Mouse (Mus musculus) heart, embryonic 10.5 days (tissue): ENCODE data around the gene Pcbp1. TPM values are rescaled to one million over a fixed set of nuclear protein-coding genes. Genes with fewer than 3 reads are reported as not detected.
"Not testable (repeated sequence)": the region's sequence is repeated elsewhere in the genome, so short reads cannot be mapped to it uniquely, and the experiment has no call there.

Source experiments
- DNase-seq: peaks from one replicate; pipeline ENCODE4 v3.0.0-alpha.2; 2017; ENCODE audit warnings: low spot score
- H3K27ac ChIP-seq: fragments of 300-500 bp; sonication (generic); 2 replicates; pipeline ENCODE4 v1.5.1; 2016; ENCODE audit warnings: mild to moderate bottlenecking
- H3K27me3 ChIP-seq: fragments of 300-500 bp; sonication (generic); 2 replicates; pipeline ENCODE4 v1.6.1; 2016; ENCODE audit warnings: mild to moderate bottlenecking; ENCODE audit not compliant: poor library complexity, insufficient read depth, severe bottlenecking
- H3K36me3 ChIP-seq: fragments of 300-500 bp; sonication (generic); 2 replicates; pipeline ENCODE4 v1.6.1; 2016; ENCODE audit warnings: mild to moderate bottlenecking, moderate library complexity
- H3K4me1 ChIP-seq: fragments of 300-500 bp; sonication (generic); 2 replicates; pipeline ENCODE4 v1.6.1; 2016; ENCODE audit warnings: mild to moderate bottlenecking
- H3K4me3 ChIP-seq: fragments of 300-500 bp; sonication (generic); 2 replicates; pipeline ENCODE4 v1.5.1; 2016; ENCODE audit warnings: mild to moderate bottlenecking, moderate library complexity
- H3K9me3 ChIP-seq: fragments of 300-500 bp; sonication (generic); 2 replicates; pipeline ENCODE4 v1.6.1; 2016; ENCODE audit warnings: mild to moderate bottlenecking, moderate library complexity
- whole genome bisulfite sequencing: fragments of 180-500 bp; shearing (Covaris S2); methylation state at CpG from one replicate; pipeline ENCODE4 v1.1.7; 2016; 5-methylcytosine and 5-hydroxymethylcytosine counted together
- polyA plus RNA-seq: library from polyadenylated mRNA; unstranded; fragments of >200 nt; fragmentation: Nextera tagmentation; extraction: Ambion mirVana; gene quantifications from 2 replicates; pipeline ENCODE4 v1.2.1, GENCODE M21; 2016

Gene Pcbp1
- polyA plus RNA-seq = 411 and 428 TPM in 2 replicates

DNA sequence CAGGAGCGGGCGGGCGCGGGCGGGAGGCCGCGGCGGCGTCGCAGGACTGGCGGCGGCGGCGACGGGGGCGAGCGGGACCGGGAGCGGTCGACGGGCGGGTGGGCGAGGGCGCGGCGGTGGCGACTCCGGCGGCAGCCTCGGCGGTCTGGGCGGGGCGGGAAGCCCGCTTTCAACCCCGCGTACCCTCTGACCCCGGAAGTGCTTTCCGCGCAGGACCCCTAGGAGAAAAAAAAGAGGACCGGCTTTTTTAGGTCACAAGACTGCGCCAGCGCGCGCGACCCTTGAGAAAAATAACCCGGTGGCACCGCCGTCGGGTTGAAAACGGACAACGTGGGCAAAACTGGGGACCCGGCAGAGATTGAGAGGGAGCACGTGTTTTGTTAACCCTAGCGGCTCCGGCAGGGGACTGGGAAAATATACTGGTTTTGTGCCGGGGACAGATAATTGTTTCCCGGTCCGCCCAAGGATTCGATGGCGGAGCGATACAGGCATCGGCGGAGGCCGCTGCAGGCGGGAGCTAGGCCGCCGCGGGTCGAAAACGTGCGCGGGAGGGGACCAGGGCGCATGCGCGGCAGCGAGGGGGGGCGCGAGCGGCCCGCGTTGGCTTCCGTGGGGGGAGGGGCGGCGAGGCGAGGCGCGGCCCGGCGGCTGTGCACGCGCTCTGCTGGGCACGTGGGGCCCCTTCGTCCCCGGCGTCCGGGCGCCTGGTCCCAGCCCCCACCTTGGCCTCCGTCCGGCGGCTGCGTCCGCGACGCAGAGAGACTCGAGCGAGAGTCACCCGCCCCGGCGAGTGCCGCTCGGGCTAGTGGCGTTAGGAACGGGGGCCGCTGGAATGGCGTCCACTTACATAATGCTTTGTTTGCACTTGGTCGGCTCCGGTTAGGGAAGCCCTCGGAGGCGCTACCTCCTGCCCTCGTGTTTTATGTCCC, at the start of gene Pcbp1:
Pcbp1 (minus strand) TSS at position 290 of the 929 bp plus-strand sequence.
- WGBS = under 1% methylated on average over 102 of the region's 120 CpGs
- no peaks in the 10 kb centered on the region for H3K9me3 ChIP-seq
- H3K4me1 ChIP-seq = peaks cover 25% of the 10 kb centered on the region
- peak within 1 kb of the TSS; percentile 99 for H3K27ac ChIP-seq
- peak within 1 kb of the TSS; percentile 88 for H3K4me3 ChIP-seq
- H3K36me3 ChIP-seq = peaks cover 36% of the 10 kb centered on the region
- no peaks in the 10 kb centered on the region for H3K27me3 ChIP-seq
- DNase-seq = peak; percentile 95

DNA sequence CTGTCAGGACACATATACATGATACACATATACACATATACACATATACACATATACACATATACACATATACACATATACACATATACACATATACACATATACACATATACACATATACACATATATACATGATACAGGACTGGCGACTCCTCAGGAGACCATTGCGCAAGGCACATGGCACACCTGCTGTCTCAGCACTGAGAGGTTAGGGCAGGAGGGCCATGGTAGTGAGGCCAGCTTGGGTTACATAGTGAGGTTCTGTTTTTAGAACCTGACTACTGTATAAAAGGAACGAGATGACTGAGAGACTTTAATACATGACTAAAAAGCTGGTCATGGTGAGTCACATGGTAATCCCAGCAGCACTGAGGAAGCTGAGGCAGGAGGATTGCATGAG, 48.4 kb upstream of the Pcbp1 start:
- no peaks in the 10 kb centered on the region for H3K9me3 ChIP-seq
- no peak overlapping the region for H3K27ac ChIP-seq
- no peaks in the 10 kb centered on the region for H3K36me3 ChIP-seq
- DNase-seq = no peak
- H3K4me1 ChIP-seq = peaks cover 29% of the 10 kb centered on the region
- H3K27me3 ChIP-seq = no peaks in the 10 kb centered on the region
- 87% methylated on average over 3 of the region's 3 CpGs for WGBS
- no peak overlapping the region for H3K4me3 ChIP-seq

- Histone ChIP-seq H3K27ac (peak overlapping the region; percentile 44; the same call in 1 of the 2 replicates), H3K36me3 (peaks cover 3% of the 10 kb centered on the region; the same call in 1 of the 2 replicates), H3K9me3 (no peaks in the 10 kb centered on the region), H3K27me3 (no peaks in the 10 kb centered on the region), H3K4me3 (no peak overlapping the region), H3K4me1 (peaks cover 28% of the 10 kb centered on the region)
- DNase-seq = no peak
- 49% methylated on average over 9 of the region's 9 CpGs for WGBS
These were observed 44.7 kb upstream of the Pcbp1 start for GRCm38 (mm10) chr6:86570830-86571229.

DNA sequence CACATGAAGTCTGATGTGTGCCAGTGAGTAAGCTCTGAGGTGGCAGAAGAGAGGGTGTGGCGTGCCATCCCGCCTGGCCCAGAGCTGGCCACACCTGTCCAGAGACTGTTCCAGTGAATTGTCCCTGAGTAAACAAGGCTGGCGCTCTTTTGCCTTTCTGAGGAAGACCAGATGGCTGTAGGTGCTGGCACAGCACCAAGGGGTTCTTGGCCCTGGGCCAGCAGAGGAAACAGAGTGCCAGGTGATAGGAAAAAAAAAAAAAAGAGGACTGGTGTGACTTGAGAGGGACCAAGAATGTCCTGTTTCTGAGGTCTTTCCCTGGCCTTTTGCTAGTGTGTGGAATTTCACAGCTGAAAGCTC, 43.3 kb upstream of the Pcbp1 start:
- DNase-seq = no peak
- Histone ChIP-seq H3K9me3 (no peaks in the 10 kb centered on the region), H3K4me1 (peaks cover 28% of the 10 kb centered on the region), H3K27me3 (no peaks in the 10 kb centered on the region), H3K27ac (no peak overlapping the region), H3K4me3 (no peak overlapping the region), H3K36me3 (peaks cover 9% of the 10 kb centered on the region)
- 76% methylated on average over 3 of the region's 3 CpGs for WGBS

DNA sequence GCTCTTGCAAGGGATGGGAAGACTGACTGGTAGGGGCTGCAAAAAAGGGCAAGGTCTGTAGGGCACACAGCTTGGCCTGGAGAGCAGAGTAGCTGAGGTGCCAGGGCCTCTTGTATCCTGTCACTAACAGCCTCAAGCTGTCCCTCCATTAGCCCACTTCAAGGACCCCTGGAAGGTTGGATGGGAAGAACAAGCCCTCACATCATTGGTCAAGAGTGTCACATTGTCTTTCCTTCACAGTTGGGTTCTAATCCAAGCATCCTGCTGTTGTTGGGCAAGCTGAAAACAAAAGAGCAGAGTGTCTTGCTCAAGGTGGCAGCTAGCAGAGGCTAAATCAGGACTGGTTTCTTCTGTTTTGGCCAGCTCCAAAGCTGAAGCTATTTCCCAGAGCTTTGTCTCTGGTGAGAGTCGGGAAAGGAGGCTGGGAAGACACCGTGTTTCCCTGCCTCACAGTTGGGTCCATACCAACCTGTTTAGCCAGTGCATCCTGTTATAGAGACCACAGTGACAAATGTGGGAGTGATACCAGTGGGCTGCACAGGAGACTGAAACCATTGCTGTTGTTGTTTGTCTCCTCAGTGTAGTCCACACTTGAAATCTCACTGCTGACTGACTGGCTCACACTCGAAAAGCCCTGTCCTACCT, 42.8 kb upstream of the Pcbp1 start:
- Histone ChIP-seq H3K36me3 (peaks cover 12% of the 10 kb centered on the region), H3K27me3 (no peaks in the 10 kb centered on the region), H3K27ac (peak overlapping the region; percentile 30; the same call in 1 of the 2 replicates), H3K4me1 (peaks cover 28% of the 10 kb centered on the region), H3K9me3 (no peaks in the 10 kb centered on the region), H3K4me3 (no peak overlapping the region)
- WGBS = 55% methylated on average over 3 of the region's 3 CpGs
- no peak for DNase-seq

DNA sequence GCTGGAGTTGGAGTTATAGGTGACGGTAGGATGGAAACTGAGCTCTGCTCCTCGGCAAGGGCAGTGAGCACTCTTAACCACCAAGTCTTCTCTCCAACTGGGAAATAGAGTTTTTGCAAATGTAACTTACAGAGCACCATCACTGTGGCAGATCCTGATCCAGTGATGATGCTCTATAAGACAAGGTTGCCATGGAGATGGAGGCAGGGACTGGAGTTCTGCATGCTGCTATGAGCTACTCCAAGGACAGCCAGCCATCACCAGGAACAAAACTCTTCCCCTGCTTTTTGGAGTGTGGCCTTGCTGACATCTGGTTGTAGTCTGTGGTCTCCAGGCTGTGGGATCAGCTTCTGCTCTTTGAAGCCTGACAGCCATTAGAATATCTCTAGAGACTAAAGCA, 39.7 kb upstream of the Pcbp1 start:
- peaks cover 20% of the 10 kb centered on the region for H3K4me1 ChIP-seq
- no peaks in the 10 kb centered on the region for H3K9me3 ChIP-seq
- H3K4me3 ChIP-seq = no peak overlapping the region
- DNase-seq = no peak
- H3K27me3 ChIP-seq = no peaks in the 10 kb centered on the region
- whole genome bisulfite sequencing = 94% methylated on average over 2 of the region's 2 CpGs
- no peak overlapping the region for H3K27ac ChIP-seq
- H3K36me3 ChIP-seq = peaks cover 26% of the 10 kb centered on the region

- peaks cover 32% of the 10 kb centered on the region for H3K36me3 ChIP-seq
- 88% methylated on average over 1 of the region's 1 CpGs for WGBS
- H3K27me3 ChIP-seq, H3K4me1 ChIP-seq, H3K4me3 ChIP-seq, H3K9me3 ChIP-seq, DNase-seq, H3K27ac ChIP-seq: not testable (repeated sequence)
These were observed 31.1 kb upstream of the Pcbp1 start for GRCm38 (mm10) chr6:86557182-86557581.

- no peaks in the 10 kb centered on the region for H3K4me1 ChIP-seq
- H3K36me3 ChIP-seq = peaks cover 35% of the 10 kb centered on the region
- no peaks in the 10 kb centered on the region for H3K27me3 ChIP-seq
- 90% methylated on average over 3 of the region's 3 CpGs for WGBS
- H3K9me3 ChIP-seq = no peaks in the 10 kb centered on the region
- no peak overlapping the region for H3K27ac ChIP-seq
- DNase-seq = no peak
- no peak overlapping the region for H3K4me3 ChIP-seq
These were observed 30.4 kb upstream of the Pcbp1 start for GRCm38 (mm10) chr6:86556345-86557058.

- Histone ChIP-seq H3K9me3 (no peaks in the 10 kb centered on the region), H3K36me3 (peaks cover 58% of the 10 kb centered on the region), H3K4me1 (peaks cover 4% of the 10 kb centered on the region; the same call in 1 of the 2 replicates), H3K27me3 (no peaks in the 10 kb centered on the region), H3K27ac (no peak overlapping the region), H3K4me3 (no peak overlapping the region)
- no peak for DNase-seq
- WGBS = 67% methylated on average over 1 of the region's 1 CpGs
These were observed 24.5 kb upstream of the Pcbp1 start for GRCm38 (mm10) chr6:86550587-86550986.

DNA sequence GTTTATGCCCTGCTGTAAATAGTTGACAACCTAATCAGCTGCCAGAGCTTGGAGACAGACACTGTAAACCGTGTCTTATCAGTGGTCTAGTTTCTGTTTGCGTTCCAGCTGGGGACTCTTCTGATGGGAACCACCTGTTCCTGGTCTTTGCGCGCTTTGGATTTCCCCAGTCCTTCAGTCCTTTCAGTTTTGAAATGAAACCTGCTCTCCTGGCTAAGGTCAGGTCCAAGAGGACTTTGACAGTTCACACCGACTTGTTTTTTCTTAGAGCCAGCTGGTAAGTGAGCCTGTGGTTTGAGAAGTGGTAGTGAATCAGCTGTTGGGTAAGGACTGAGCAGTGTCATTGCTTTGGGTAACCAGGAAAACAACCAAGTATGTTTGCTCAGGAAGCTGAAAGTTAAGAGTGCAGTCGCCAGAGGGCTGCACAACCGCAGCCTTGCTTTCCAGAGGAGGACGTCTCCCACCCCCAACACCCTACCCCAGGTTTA, 21.8 kb upstream of the Pcbp1 start:
- peaks cover 4% of the 10 kb centered on the region; the same call in 1 of the 2 replicates for H3K4me1 ChIP-seq
- WGBS = 50% methylated on average over 8 of the region's 8 CpGs
- no peaks in the 10 kb centered on the region for H3K9me3 ChIP-seq
- 0 out of 2 replicates have a peak overlapping the region, but pooled peaks have one; percentile 6 for H3K27ac ChIP-seq
- no peaks in the 10 kb centered on the region for H3K27me3 ChIP-seq
- peaks cover 60% of the 10 kb centered on the region for H3K36me3 ChIP-seq
- no peak for DNase-seq
- no peak overlapping the region for H3K4me3 ChIP-seq

DNA sequence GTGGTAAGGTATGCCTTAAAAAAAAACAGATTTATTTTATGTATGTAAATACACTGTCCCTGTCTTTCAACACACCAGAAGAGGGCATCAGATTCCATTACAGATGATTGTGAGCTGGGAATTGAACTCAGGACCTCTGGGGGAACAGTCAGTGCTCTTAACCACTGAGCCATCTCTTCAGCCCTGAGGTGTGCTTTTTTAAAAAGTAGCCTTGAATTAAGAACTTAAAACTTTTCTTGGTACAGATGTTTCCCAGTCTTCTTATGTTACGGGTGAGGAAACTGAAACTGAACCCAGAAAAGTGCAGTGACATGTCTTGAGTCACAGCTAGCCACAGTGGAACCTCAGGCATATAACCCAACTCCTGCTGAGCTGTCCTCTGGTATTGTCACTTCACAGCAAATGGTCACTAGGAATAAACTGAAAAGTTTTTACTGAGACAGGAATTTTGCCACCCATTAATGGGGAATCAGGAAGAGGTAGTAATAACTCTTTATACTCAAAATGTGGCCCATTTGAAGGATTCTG, 21.2 kb upstream of the Pcbp1 start:
- H3K4me3 ChIP-seq = no peak overlapping the region
- no peak overlapping the region for H3K27ac ChIP-seq
- peaks cover 61% of the 10 kb centered on the region for H3K36me3 ChIP-seq

DNA sequence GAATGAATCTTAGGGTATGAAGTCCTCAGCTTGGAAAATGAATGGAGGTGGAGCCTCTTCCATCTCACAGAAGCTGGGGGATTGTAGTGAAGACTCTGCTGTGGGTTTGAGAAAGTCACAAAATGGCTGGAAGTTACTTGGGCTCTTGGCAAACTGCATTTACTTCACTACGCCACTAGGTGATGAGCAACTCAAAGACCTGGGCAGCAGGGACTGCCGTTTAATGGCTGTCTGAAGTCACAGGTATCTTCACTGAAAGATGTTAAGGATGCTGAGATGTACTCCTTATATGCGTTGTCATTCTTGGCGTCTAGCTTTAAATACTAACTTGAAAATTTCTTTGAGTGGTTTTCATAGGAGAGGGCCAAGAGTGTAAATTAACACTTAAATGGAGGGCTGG, 19.1 kb upstream of the Pcbp1 start:
- H3K9me3 ChIP-seq = no peaks in the 10 kb centered on the region
- H3K27ac ChIP-seq = no peak overlapping the region
- peaks cover 4% of the 10 kb centered on the region; the same call in 1 of the 2 replicates for H3K4me1 ChIP-seq
- no peaks in the 10 kb centered on the region for H3K27me3 ChIP-seq
- no peak overlapping the region for H3K4me3 ChIP-seq
- 55% methylated on average over 4 of the region's 4 CpGs for WGBS
- H3K36me3 ChIP-seq = peaks cover 61% of the 10 kb centered on the region
- no peak for DNase-seq

More for the DNA sequence above, 21.2 kb upstream of the Pcbp1 start:
- Histone ChIP-seq H3K9me3 (no peaks in the 10 kb centered on the region), H3K27me3 (no peaks in the 10 kb centered on the region), H3K4me1 (peaks cover 4% of the 10 kb centered on the region; the same call in 1 of the 2 replicates)
- DNase-seq = no peak
- 90% methylated on average over 1 of the region's 1 CpGs for WGBS
